Mouse (Mus musculus): ENCODE measurements at regions not wholly inside any gene's neighbourhood (a gene's known extent, or its start where the extent isn't known, plus 50 kb on each side); places are given as distances from the start of the nearest gene placed in this dataset.

- no peak for DNase-seq
These were observed 85.6 kb downstream of the Fgf18 start for GRCm38 (mm10) chr11:33061570-33061969.

- DNase-seq, result no peak
These were observed 86.8 kb downstream of the Fgf18 start for GRCm38 (mm10) chr11:33060352-33060751.

- no peak for DNase-seq
These were observed 97.0 kb downstream of the Fgf18 start for GRCm38 (mm10) chr11:33050216-33050615.

GRCm38 (mm10) chr11:33039854-33040792 is 107.1 kb downstream of the Fgf18 start:
- DNase-seq, result no peak

GRCm38 (mm10) chr11:33036367-33036766 is 110.8 kb downstream of the Fgf18 start:
- no peak for DNase-seq

GRCm38 (mm10) chr11:33028920-33029319 is 118.3 kb downstream of the Fgf18 start:
- no peak for DNase-seq

GRCm38 (mm10) chr11:33027121-33027520 is 120.1 kb downstream of the Fgf18 start:
- no peak for DNase-seq

GRCm38 (mm10) chr11:33013229-33014185 is 133.7 kb downstream of the Fgf18 start:
- no peak for DNase-seq

GRCm38 (mm10) chr11:33012384-33013160 is 134.6 kb downstream of the Fgf18 start:
- DNase-seq, result no peak

GRCm38 (mm10) chr11:33008611-33009010 is 138.6 kb downstream of the Fgf18 start:
- DNase-seq, result no peak

GRCm38 (mm10) chr11:33007826-33008530 is 139.2 kb downstream of the Fgf18 start:
- DNase-seq, result no peak

GRCm38 (mm10) chr11:33007366-33007765 is 139.8 kb downstream of the Fgf18 start:
- DNase-seq, result no peak

GRCm38 (mm10) chr11:33005183-33005582 is 142.0 kb downstream of the Fgf18 start:
- DNase-seq, result no peak

GRCm38 (mm10) chr11:33004603-33005002 is 142.6 kb downstream of the Fgf18 start:
- DNase-seq, result no peak

GRCm38 (mm10) chr11:32999684-33000255 is 147.4 kb downstream of the Fgf18 start:
- no peak for DNase-seq

- DNase-seq, result no peak
These were observed 148.3 kb downstream of the Fgf18 start for GRCm38 (mm10) chr11:32998687-32999605.

GRCm38 (mm10) chr11:32994391-32994790 is 152.8 kb downstream of the Fgf18 start:
- DNase-seq, result no peak

GRCm38 (mm10) chr11:32993439-32993838 is 153.8 kb downstream of the Fgf18 start:
- DNase-seq, result no peak

GRCm38 (mm10) chr11:32991036-32991616 is 156.1 kb downstream of the Fgf18 start:
- DNase-seq, result no peak

GRCm38 (mm10) chr11:32990201-32990600 is 157.0 kb downstream of the Fgf18 start:
- DNase-seq, result no peak

All from right cerebral cortex, postnatal 4 days (tissue).